Mouse (Mus musculus) liver, postnatal 0 days (tissue): ENCODE data around the gene Tuft1.
"Not testable (repeated sequence)": the region's sequence is repeated elsewhere in the genome, so short reads cannot be mapped to it uniquely, and the experiment has no call there.

Source experiments
- CTCF ChIP-seq: sonication (generic); IDR thresholded peaks from 2 replicates; pipeline ENCODE4 v1.5.1; 2016; ENCODE audit warnings: antibody characterized with exemption, low read depth
- EP300 ChIP-seq: IDR thresholded peaks from 2 replicates; pipeline ENCODE4 v1.6.1; 2016; ENCODE audit warnings: antibody characterized with exemption, low read depth, mild to moderate bottlenecking

DNA sequence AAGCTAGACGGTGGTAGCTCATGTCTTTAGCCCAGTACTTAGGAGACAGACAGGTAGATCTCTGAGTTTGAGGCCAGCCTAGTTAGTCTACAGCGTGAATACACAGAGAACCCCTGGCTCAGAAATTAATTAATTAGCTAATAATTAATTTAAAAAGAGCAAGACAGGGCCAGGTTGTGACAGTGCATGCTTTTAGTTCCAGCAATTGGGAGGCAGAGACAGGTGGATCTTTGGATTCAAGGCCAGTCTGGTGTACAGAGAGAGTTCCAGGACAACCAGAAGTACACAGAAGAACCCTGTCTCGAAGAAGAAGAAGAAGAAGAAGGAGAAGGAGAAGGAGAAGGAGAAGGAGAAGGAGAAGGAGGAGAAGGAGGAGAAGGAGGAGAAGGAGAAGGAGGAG lies 30.0 kb upstream of the Tuft1 start:
- TF ChIP-seq EP300, CTCF: not testable (repeated sequence)
